Mouse (Mus musculus) C2C12 (cell line): ENCODE data around the gene Nfkbie.

Source experiments
- CEBPB ChIP-seq: IDR thresholded peaks from one replicate; pipeline ENCODE4 v1.6.1; 2011; ENCODE audit warnings: low read depth, mild to moderate bottlenecking, control low read depth, moderate library complexity
- CTCF ChIP-seq: IDR thresholded peaks from one replicate; pipeline ENCODE4 v1.5.1; 2011; ENCODE audit not compliant: control insufficient read depth, insufficient read depth, insufficient read length
- FOSL1 ChIP-seq: IDR thresholded peaks from one replicate; pipeline ENCODE4 v1.8.0; 2011; ENCODE audit warnings: mild to moderate bottlenecking, low read length; ENCODE audit not compliant: poor library complexity, insufficient read depth, severe bottlenecking
- MAX ChIP-seq: IDR thresholded peaks from one replicate; pipeline ENCODE4 v1.6.1; 2011; ENCODE audit warnings: mild to moderate bottlenecking, control low read depth
- MYOG ChIP-seq: IDR thresholded peaks from one replicate; pipeline ENCODE4 v1.6.1; 2011; ENCODE audit not compliant: control insufficient read depth, insufficient read length; ENCODE audit errors: extremely low read depth
- USF1 ChIP-seq: IDR thresholded peaks from one replicate; pipeline ENCODE4 v1.6.1; 2011; ENCODE audit warnings: low read depth, mild to moderate bottlenecking, control low read depth, moderate library complexity

DNA sequence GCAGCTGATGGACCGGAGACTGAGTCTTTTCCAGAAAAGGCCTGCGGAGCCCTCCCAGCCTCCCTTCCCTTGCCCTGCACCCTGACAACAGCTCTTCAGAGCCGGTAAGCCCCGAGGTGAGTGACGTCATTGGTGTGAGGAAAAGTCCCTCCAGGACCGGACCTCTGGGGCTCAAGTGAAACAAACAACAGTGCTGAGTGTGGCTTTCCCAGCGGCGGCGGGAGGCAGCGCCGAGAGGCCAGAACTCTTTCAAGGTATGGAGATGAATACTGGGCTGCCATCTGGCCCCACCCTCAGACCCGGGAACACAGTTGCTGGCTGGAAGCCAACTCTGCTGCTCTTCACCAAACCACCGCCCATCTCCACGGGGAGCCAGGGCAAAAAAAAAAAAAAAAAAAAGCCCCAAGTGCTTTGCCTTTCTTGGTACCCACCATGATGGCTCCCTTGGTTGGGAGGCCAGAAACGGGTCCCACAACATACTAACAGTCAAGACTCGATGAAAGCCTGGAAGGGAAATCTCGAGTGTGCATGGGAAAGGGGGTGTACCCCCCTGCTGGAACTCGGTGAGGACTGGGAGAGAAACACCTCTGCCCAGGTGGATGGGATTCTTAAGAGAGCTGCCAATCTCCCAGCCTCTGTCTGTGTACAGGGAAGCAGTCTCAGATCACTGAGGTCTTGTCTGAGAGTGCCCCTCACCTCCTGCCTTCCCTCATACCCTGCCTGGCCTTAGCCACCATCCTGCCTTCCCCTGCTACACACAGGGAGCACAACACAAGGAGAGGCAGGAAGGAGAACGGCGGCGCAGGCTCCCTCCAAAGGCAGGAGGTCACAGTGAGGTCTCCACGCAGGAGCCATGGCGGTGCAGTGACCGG, 11.3 kb upstream of the Nfkbie start:
- TF ChIP-seq CTCF (no peak), MAX (no peak), CEBPB (no peak), USF1 (no peak), MYOG (no peak), FOSL1 (no peak)
